Mouse (Mus musculus) v-Abl transformed pro-B cells (cell line): ENCODE results near the gene Esam.

Experiments
- in situ Hi-C, 2 experiments: fragments of 400-800 bp; cut with MboI; formaldehyde crosslinking; loops; one replicate each; pipeline ENCODE4 v1.15.1; 2025; ENCODE audit not compliant: unreplicated experiment in 2 of 2

Gene Esam

GRCm38 (mm10) chr9:37552536-37553293 is 24.8 kb downstream of the Esam start, which contains the start of gene Nrgn:
Nrgn (minus strand) TSS chr9:37552904.
- in situ Hi-C loops, result no loop called here

GRCm38 (mm10) chr9:37554279-37554678 is 26.4 kb downstream of the Esam start:
- in situ Hi-C loops, result no loop called here

- in situ Hi-C loops, result no loop called here
Measured at GRCm38 (mm10) chr9:37554838-37555748, 27.2 kb downstream of the Esam start, which contains the start of gene Siae. Siae (plus strand) TSS chr9:37555698.

- in situ Hi-C loops, result no loop called here
Measured at GRCm38 (mm10) chr9:37556366-37556765, 28.5 kb downstream of the Esam start.

GRCm38 (mm10) chr9:37560617-37561016 is 32.7 kb downstream of the Esam start:
- in situ Hi-C loops, result no loop called here

GRCm38 (mm10) chr9:37563805-37564204 is 35.9 kb downstream of the Esam start:
- in situ Hi-C loops, result no loop called here

- in situ Hi-C loops, result no loop called here
Measured at GRCm38 (mm10) chr9:37567019-37567418, 39.1 kb downstream of the Esam start.

- in situ Hi-C loops, result no loop called here
Measured at GRCm38 (mm10) chr9:37567454-37567853, 39.6 kb downstream of the Esam start.

GRCm38 (mm10) chr9:37567892-37568604 is 40.2 kb downstream of the Esam start:
- in situ Hi-C loops, result no loop called here

GRCm38 (mm10) chr9:37568605-37569214 is 40.8 kb downstream of the Esam start:
- in situ Hi-C loops, result no loop called here

GRCm38 (mm10) chr9:37569231-37569835 is 41.5 kb downstream of the Esam start:
- in situ Hi-C loops, result no loop called here

GRCm38 (mm10) chr9:37572204-37572876 is 44.5 kb downstream of the Esam start:
- in situ Hi-C loops, result loop anchor here in 1 of 2 experiments (10.0 kb wide), 1 partner anchor 338 kb away; no protein-coding TSS in a partner anchor

- in situ Hi-C loops, result loop anchor here in 1 of 2 experiments (10.0 kb wide), 1 partner anchor 342 kb away; no protein-coding TSS in a partner anchor
Measured at GRCm38 (mm10) chr9:37576436-37576930, 48.6 kb downstream of the Esam start.

- in situ Hi-C loops, result no loop called here
Measured at GRCm38 (mm10) chr9:37583594-37583993, 55.7 kb downstream of the Esam start.

GRCm38 (mm10) chr9:37586718-37587117 is 58.8 kb downstream of the Esam start:
- in situ Hi-C loops, result no loop called here
